In the genomic region with DNA sequence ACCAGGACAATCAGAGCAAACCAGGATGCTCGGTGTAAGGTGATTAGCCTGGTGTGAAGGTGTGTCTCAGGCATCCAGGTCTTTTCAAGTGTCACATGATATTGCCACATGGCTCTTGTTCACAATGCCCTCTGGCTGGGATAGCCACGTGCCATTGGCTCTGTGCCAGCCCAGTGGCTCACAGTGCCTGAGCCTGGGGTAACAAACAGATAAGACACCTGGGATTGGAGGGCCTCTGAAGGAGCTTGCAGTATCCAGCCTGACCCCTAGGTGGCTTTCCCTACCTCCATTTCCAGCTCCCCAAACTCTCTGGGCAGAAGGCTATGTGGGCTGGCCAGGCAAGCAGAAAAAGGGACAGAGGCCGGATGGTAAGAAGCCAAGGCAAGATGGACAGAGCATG, we compare ENCODE assay signal across 10 mouse cellular contexts. TPM values are rescaled to one million over a fixed set of nuclear protein-coding genes. Genes with fewer than 3 reads are reported as not detected.
DNase-seq lines count a peak whose midpoint lies in the region; ATAC-seq lines count a peak whose summit lies in the region.
"Had no signal": no experiment of that assay in that cellular context is flagged by ENCODE, and none has a peak within 500 bp of the region (broad histone marks: within the 10 kb centered on the region; RNA-seq: fewer than 3 reads in every experiment).

No protein-coding gene starts in this region.

- H3K36me3 ChIP-seq in forebrain, embryonic 11.5 days (ENCODE audit: control insufficient read depth, insufficient read depth, low read length), result no peaks in the 10 kb centered on the region
- H3K36me3 ChIP-seq in forebrain, embryonic 16.5 days (ENCODE audit: control insufficient read depth, insufficient read depth), result no peaks in the 10 kb centered on the region
- no peaks in the 10 kb centered on the region for H3K36me3 ChIP-seq in forebrain, embryonic 14.5 days (ENCODE audit: control insufficient read depth, insufficient read depth, low read length)
- no peaks in the 10 kb centered on the region for H3K36me3 ChIP-seq in splenic B cell, adult 2 months (ENCODE audit: control insufficient read depth, insufficient read depth, low read length, poor library complexity, severe bottlenecking)
- H3K36me3 ChIP-seq: G1E; lung, embryonic 15.5 days had no signal

- intact Hi-C loops in left cerebral cortex, postnatal 14 days (cut with DNase I), result no loop called here

- H3K27me3 ChIP-seq in forebrain, embryonic 11.5 days (ENCODE audit: control insufficient read depth, insufficient read depth, low read length), result no peaks in the 10 kb centered on the region
- H3K27me3 ChIP-seq in forebrain, embryonic 16.5 days (replicated peaks; ENCODE audit: control insufficient read depth, insufficient read depth, low read length), result no peaks in the 10 kb centered on the region
- H3K27me3 ChIP-seq in forebrain, embryonic 14.5 days (replicated peaks; ENCODE audit: control insufficient read depth, insufficient read depth, low read length), result no peaks in the 10 kb centered on the region
- no peaks in the 10 kb centered on the region for H3K27me3 ChIP-seq in splenic B cell, adult 2 months (ENCODE audit: control insufficient read depth, insufficient read depth, low read length, poor library complexity, severe bottlenecking)
- H3K27me3 ChIP-seq: lung, embryonic 15.5 days had no signal

- no peak overlapping the region for H3K4me3 ChIP-seq in forebrain, embryonic 11.5 days (ENCODE audit: low read depth, low read length)
- no peak overlapping the region for H3K4me3 ChIP-seq in forebrain, embryonic 16.5 days (replicated peaks; ENCODE audit: low read length)
- no peak overlapping the region for H3K4me3 ChIP-seq in forebrain, embryonic 14.5 days (ENCODE audit: low read depth, low read length)
- H3K4me3 ChIP-seq: lung, embryonic 15.5 days had no signal

- WGBS in forebrain, embryonic 11.5 days, result 45% methylated on average over 3 of the region's 3 CpGs
- WGBS in forebrain, embryonic 16.5 days, result 28% methylated on average over 3 of the region's 3 CpGs
- WGBS in forebrain, embryonic 14.5 days, result 38% methylated on average over 3 of the region's 3 CpGs

- DNase-seq in forebrain, embryonic 11.5 days (ENCODE audit: low spot score), result peak; percentile 75
- peak; percentile 48 for DNase-seq in 416B (ENCODE audit: low read depth)
- DNase-seq in c-Kit-positive CD71-positive TER-119-negative erythroid progenitor cells, embryonic 14.5 days (ENCODE audit: low read depth), result peak; percentile 15
- peak; percentile 44 for DNase-seq in forebrain, embryonic 14.5 days (ENCODE audit: low spot score)
- DNase-seq in kidney, postnatal 25 days, result peak; percentile 60 to 64
- DNase-seq in splenic B cell, adult 2 months (ENCODE audit: low read depth, low spot score), result peak; percentile 9
- DNase-seq in left cerebral cortex, postnatal 14 days (ENCODE audit: low spot score in 2 of 2), result no peak

- ATAC-seq in forebrain, embryonic 11.5 days (replicated peaks; ENCODE audit: low FRiP score), result 0 out of 2 replicates have a peak, but pooled peaks have one; percentile 27
- no peak for ATAC-seq in forebrain, embryonic 16.5 days
- ATAC-seq in forebrain, embryonic 14.5 days, result peak; percentile 26

- no peak overlapping the region for H3K27ac ChIP-seq in forebrain, embryonic 11.5 days (ENCODE audit: low read depth, low read length)
- H3K27ac ChIP-seq in forebrain, embryonic 16.5 days (ENCODE audit: low read length), result no peak overlapping the region
- H3K27ac ChIP-seq in forebrain, embryonic 14.5 days (ENCODE audit: low read depth, low read length), result no peak overlapping the region
- H3K27ac ChIP-seq: lung, embryonic 15.5 days had no signal

- no peak overlapping the region for H3K9ac ChIP-seq in forebrain, embryonic 11.5 days (ENCODE audit: low read length)
- H3K9ac ChIP-seq in forebrain, embryonic 16.5 days (replicated peaks; ENCODE audit: low read depth, low read length), result no peak overlapping the region
- H3K9ac ChIP-seq in forebrain, embryonic 14.5 days (ENCODE audit: low read length), result no peak overlapping the region
- H3K9ac ChIP-seq: lung, embryonic 15.5 days had no signal

- no peak overlapping the region for H3K4me2 ChIP-seq in forebrain, embryonic 11.5 days (ENCODE audit: low read depth, low read length, severe bottlenecking)
- H3K4me2 ChIP-seq in forebrain, embryonic 16.5 days (ENCODE audit: low read length), result no peak overlapping the region
- H3K4me2 ChIP-seq in forebrain, embryonic 14.5 days (ENCODE audit: low read length), result no peak overlapping the region
- H3K4me2 ChIP-seq: lung, embryonic 15.5 days had no signal

- peaks cover 5% of the 10 kb centered on the region; the same call in 1 of the 2 replicates for H3K4me1 ChIP-seq in forebrain, embryonic 11.5 days (replicated peaks; ENCODE audit: control insufficient read depth, insufficient read depth, low read length)
- peaks cover 3% of the 10 kb centered on the region; the same call in 1 of the 2 replicates for H3K4me1 ChIP-seq in forebrain, embryonic 16.5 days (replicated peaks; ENCODE audit: control insufficient read depth, insufficient read depth, low read length)
- H3K4me1 ChIP-seq in forebrain, embryonic 14.5 days (ENCODE audit: control insufficient read depth, insufficient read depth, low read length), result peaks cover 4% of the 10 kb centered on the region

- no peaks in the 10 kb centered on the region for H3K9me3 ChIP-seq in forebrain, embryonic 11.5 days (ENCODE audit: control insufficient read depth, low read length)
- H3K9me3 ChIP-seq in forebrain, embryonic 16.5 days (ENCODE audit: control insufficient read depth, low read length), result no peaks in the 10 kb centered on the region
- no peaks in the 10 kb centered on the region for H3K9me3 ChIP-seq in forebrain, embryonic 14.5 days (replicated peaks; ENCODE audit: control insufficient read depth, low read length)
- H3K9me3 ChIP-seq: lung, embryonic 15.5 days had no signal

RNA-seq across cellular contexts. Expression of gene Pgbd5, which starts 35.6 kb away (rescaled TPM):
- polyA plus RNA-seq in forebrain, embryonic 11.5 days (2014; fragmentation: Nextera tagmentation; extraction: Ambion mirVana), result 4.8 and 5.3 TPM in 2 replicates
- 8.4 and 10.7 TPM in 2 replicates for polyA plus RNA-seq in forebrain, embryonic 16.5 days (2015; fragmentation: Nextera tagmentation; extraction: Ambion mirVana)
- 8.6 and 10.2 TPM in 2 replicates for polyA plus RNA-seq in forebrain, embryonic 14.5 days (2014; fragmentation: Nextera tagmentation; extraction: Ambion mirVana)
- total RNA-seq in left cerebral cortex, postnatal 14 days (2021), result 100 to 1,000 TPM; 162 to 176 TPM
- polyA plus RNA-seq: G1E had no signal

Comparison
In these comparisons a context has a peak if more than half of its experiments do, and no peak if none do; other contexts are left out.
1. DNase-seq: peak in forebrain, embryonic 11.5 days (single experiment), 416B (single experiment), c-Kit-positive CD71-positive TER-119-negative erythroid progenitor cells, embryonic 14.5 days (single experiment), forebrain, embryonic 14.5 days (single experiment), kidney, postnatal 25 days (2 of 2) and splenic B cell, adult 2 months (single experiment); none in left cerebral cortex, postnatal 14 days (0 of 2).